Mouse (Mus musculus) gastrocnemius, postnatal 10 days (tissue): ENCODE results near the gene Noc3l. TPM values are rescaled to one million over a fixed set of nuclear protein-coding genes. Genes with fewer than 3 reads are reported as not detected.

ENCODE experiments used
- DNase-seq: peaks from one replicate; pipeline ENCODE4 v3.0.0; 2021; ENCODE audit warnings: mixed read lengths
- total RNA-seq, 2 experiments: library from RNA; stranded (reverse); gene quantifications; 2 replicates each; pipeline ENCODE4 v1.2.3; 2021

The Noc3l gene
- total RNA-seq, 2 experiments from 2014 or later: 6.1 to 8.3 TPM

- DNase-seq: no peak
These were observed 60.2 kb downstream of the Noc3l start for GRCm38 (mm10) chr19:38758685-38759472.

DNA sequence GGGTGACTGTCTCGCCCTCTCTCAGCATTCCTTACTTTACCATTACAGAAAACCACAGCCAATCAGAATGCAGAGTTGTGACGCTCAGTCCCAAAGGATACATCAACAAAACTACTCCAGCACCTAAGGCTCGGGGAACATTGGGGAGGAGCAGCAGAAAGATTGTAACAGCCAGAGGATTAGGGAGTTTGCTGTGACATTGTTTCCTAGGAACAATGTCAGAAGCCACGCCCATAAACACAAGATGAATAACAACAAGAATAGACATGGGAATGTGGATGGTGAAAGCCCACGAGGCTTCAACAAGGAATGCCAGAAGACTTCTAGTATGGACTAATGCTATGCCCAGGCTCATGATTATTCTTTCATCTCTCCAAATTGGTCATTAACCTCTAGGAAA lies 61.0 kb downstream of the Noc3l start:
- no peak for DNase-seq

DNA sequence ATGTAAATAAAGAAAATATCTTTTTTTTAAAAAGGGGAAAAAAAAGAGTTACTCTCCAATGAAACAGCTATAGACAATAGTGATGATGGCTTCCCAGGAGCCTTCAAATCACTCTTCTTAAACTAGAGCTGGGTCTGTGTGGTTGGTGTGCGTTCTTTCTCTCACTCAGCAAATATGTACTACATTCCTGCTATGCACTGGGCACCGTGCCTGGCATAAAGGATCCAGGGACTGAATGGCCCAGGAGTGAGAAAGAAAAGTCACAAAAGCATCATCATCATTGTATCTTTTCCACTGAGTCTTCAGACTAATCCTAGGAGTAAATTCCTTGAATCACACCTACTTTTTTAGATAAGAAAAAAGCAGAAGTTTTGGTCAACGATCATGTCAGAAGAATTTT lies 61.9 kb downstream of the Noc3l start:
- DNase-seq: no peak

- DNase-seq: no peak
These were observed 68.8 kb downstream of the Noc3l start for GRCm38 (mm10) chr19:38750192-38750591.

- DNase-seq: no peak
These were observed 72.5 kb downstream of the Noc3l start for GRCm38 (mm10) chr19:38746492-38747014.

DNA sequence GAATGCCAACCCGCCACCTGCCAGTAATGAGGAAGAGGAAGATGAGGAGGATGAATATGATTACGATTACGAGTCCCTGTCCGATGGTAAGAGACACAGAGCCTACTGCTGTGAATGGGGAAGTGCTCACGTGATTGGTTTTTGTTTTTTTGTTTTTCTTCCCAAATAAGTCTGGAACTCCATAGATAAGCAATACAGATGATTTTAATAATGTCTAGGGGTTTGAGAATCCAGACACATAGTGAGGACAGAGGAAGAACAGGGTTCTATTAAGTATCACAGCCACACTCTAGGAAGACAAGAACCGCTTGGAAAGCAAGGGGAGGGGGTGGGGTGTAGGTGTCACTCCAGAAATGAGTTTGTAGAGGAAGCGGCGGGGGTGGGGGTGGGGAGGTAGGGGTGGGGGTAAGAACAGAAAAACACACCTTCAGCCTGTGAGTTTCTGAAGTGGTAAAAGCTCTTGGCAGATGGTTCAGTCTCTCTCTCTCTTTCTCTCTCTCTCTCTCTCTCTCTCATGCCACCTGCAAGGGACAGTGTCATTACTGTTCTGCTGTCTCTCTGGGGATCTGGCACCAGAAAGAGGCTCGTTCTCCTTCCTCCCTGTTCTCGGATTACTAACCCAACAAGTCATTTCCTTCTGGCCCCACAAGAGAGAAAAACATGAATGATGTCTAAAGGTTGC lies 73.1 kb downstream of the Noc3l start:
- no peak for DNase-seq

GRCm38 (mm10) chr19:38744546-38744945 lies 74.5 kb downstream of the Noc3l start:
- DNase-seq: no peak

Other genes with a start within 250 kb of the Noc3l start
- 1 to 10 TPM; 4.2 to 5.3 TPM for gene Tbc1d12, start 17.3 kb upstream of the Noc3l start, total RNA-seq
- 1 to 10 TPM; 5.7 to 8.6 TPM for gene Hells, start 111.7 kb upstream of the Noc3l start, total RNA-seq
- gene Cyp2c55, start 187.8 kb upstream of the Noc3l start, total RNA-seq: not detected
- gene Cyp2c65, start 241.8 kb upstream of the Noc3l start, total RNA-seq: not detected